8 mouse cellular contexts compared by ENCODE assay signal in genomic region chr5:24598570-24599006, GRCm38 (mm10). TPM values are rescaled to one million over a fixed set of nuclear protein-coding genes. Genes with fewer than 3 reads are reported as not detected.
DNase-seq lines count a peak whose midpoint lies in the region; ATAC-seq and TF ChIP-seq lines count a peak whose summit lies in the region.

No protein-coding gene starts in this region.

- H3K27ac ChIP-seq in left cerebral cortex, adult 2 months, result peak overlapping the region; percentile 72
- H3K27ac ChIP-seq in brown adipose tissue, adult 24 weeks (replicated peaks; ENCODE audit: low read depth, low read length), result no peak overlapping the region
- peak overlapping the region; percentile 77 for H3K27ac ChIP-seq in hindbrain, embryonic 14.5 days
- no peak overlapping the region for H3K27ac ChIP-seq in liver, embryonic 12.5 days

- intact Hi-C loops in left cerebral cortex, adult 2 months (cut with DNase I), result loop anchor here (2.0 kb wide), 1 partner anchor 52 kb away; no protein-coding TSS in a partner anchor
- intact Hi-C loops in left cerebral cortex, postnatal 36 days (cut with DNase I), result loop anchor here (2.0 to 5.0 kb wide), 2 partner anchors 52 to 111 kb away; no protein-coding TSS in a partner anchor

- H3K27me3 ChIP-seq in hindbrain, embryonic 14.5 days (ENCODE audit: control insufficient read depth, insufficient read depth, low read length), result no peaks in the 10 kb centered on the region
- peaks cover 92% of the 10 kb centered on the region for H3K27me3 ChIP-seq in liver, embryonic 12.5 days (replicated peaks)

- H3K4me1 ChIP-seq in brown adipose tissue, adult 24 weeks (ENCODE audit: control insufficient read depth, insufficient read depth, insufficient read length, low read length), result peaks cover 10% of the 10 kb centered on the region
- peaks cover 77% of the 10 kb centered on the region for H3K4me1 ChIP-seq in hindbrain, embryonic 14.5 days (replicated peaks; ENCODE audit: control insufficient read depth, insufficient read depth, low read length)
- peaks cover 35% of the 10 kb centered on the region for H3K4me1 ChIP-seq in liver, embryonic 12.5 days

- peak in 1 of 2 experiments; percentile 64 for DNase-seq in left cerebral cortex, adult 2 months (ENCODE audit: extremely low spot score in 1 of 2, low spot score in 2 of 2)
- DNase-seq in left cerebral cortex, postnatal 36 days (ENCODE audit: low spot score in 2 of 2), result no peak
- DNase-seq in forelimb bud, embryonic 11.5 days (ENCODE audit: low read depth, low spot score), result peak; percentile 55
- DNase-seq in hindbrain, embryonic 14.5 days (ENCODE audit: low spot score), result peak; percentile 51
- DNase-seq in natural killer cell, adult 2 months (ENCODE audit: low spot score in 2 of 2), result peak; percentile 46 to 67
- DNase-seq in urinary bladder, postnatal 4 days (ENCODE audit: low spot score in 2 of 2), result peak; percentile 61 to 76

- H3K4me3 ChIP-seq in left cerebral cortex, adult 2 months, result peak overlapping the region; percentile 49
- peak overlapping the region; percentile 19 for H3K4me3 ChIP-seq in brown adipose tissue, adult 24 weeks (ENCODE audit: insufficient read depth, low read depth, low read length)
- H3K4me3 ChIP-seq in hindbrain, embryonic 14.5 days (replicated peaks; ENCODE audit: low read length), result peak overlapping the region; percentile 47
- H3K4me3 ChIP-seq in liver, embryonic 12.5 days, result peak overlapping the region; percentile 48

- H3K9ac ChIP-seq in hindbrain, embryonic 14.5 days, result peak overlapping the region; percentile 77
- H3K9ac ChIP-seq in liver, embryonic 12.5 days, result peak overlapping the region; percentile 25

- peak; percentile 24; the same call in 1 of the 2 replicates for ATAC-seq in hindbrain, embryonic 14.5 days (ENCODE audit: low FRiP score)
- ATAC-seq in liver, embryonic 12.5 days, result no peak

- H3K4me2 ChIP-seq in hindbrain, embryonic 14.5 days (replicated peaks), result peak overlapping the region; percentile 87
- peak overlapping the region; percentile 74 for H3K4me2 ChIP-seq in liver, embryonic 12.5 days

- TF ChIP-seq CTCF in left cerebral cortex, adult 2 months (IDR thresholded peaks at IDR 0.05), result peak; percentile 63

- WGBS in hindbrain, embryonic 14.5 days, result under 1% methylated on average over 41 of the region's 41 CpGs
- WGBS in liver, embryonic 12.5 days (ENCODE audit: insufficient replicate concordance), result 1% methylated on average over 41 of the region's 41 CpGs

- no peaks in the 10 kb centered on the region for H3K9me3 ChIP-seq in hindbrain, embryonic 14.5 days (ENCODE audit: control insufficient read depth, low read length)
- no peaks in the 10 kb centered on the region for H3K9me3 ChIP-seq in liver, embryonic 12.5 days (replicated peaks)

- peaks cover 25% of the 10 kb centered on the region for H3K36me3 ChIP-seq in hindbrain, embryonic 14.5 days (replicated peaks; ENCODE audit: control insufficient read depth, insufficient read depth)
- 0 out of 2 replicates have a peak, but pooled peaks cover 3% of the 10 kb centered on the region for H3K36me3 ChIP-seq in liver, embryonic 12.5 days

RNA-seq across cellular contexts. Expression of gene Chpf2, which starts 12.0 kb away (rescaled TPM):
- 10 to 100 TPM; 72.6 to 78.4 TPM for total RNA-seq in left cerebral cortex, adult 2 months (2021)
- 10 to 100 TPM; 69.2 to 76.9 TPM for total RNA-seq in left cerebral cortex, postnatal 36 days (2021)
- polyA plus RNA-seq in brown adipose tissue, adult 24 weeks (2012; ENCODE audit: insufficient read depth, insufficient read length, missing spikeins), result 5.8 and 10.2 TPM in 2 replicates
- 14.0 and 14.4 TPM in 2 replicates for polyA plus RNA-seq in hindbrain, embryonic 14.5 days (2014; fragmentation: Nextera tagmentation; extraction: Ambion mirVana)
- polyA plus RNA-seq in liver, embryonic 12.5 days (2016; fragmentation: Nextera tagmentation; extraction: Ambion mirVana), result 16.6 and 17.6 TPM in 2 replicates

RNA-seq across cellular contexts. Expression of gene Abcf2, which starts 21.3 kb away (rescaled TPM):
- 10 to 100 TPM; 82.4 to 89.0 TPM for total RNA-seq in left cerebral cortex, adult 2 months (2021)
- 10 to 100 TPM; 85.2 to 90.3 TPM for total RNA-seq in left cerebral cortex, postnatal 36 days (2021)
- polyA plus RNA-seq in brown adipose tissue, adult 24 weeks (2012; ENCODE audit: insufficient read depth, insufficient read length, missing spikeins), result 27.8 and 32.1 TPM in 2 replicates
- 72.3 and 87.2 TPM in 2 replicates for polyA plus RNA-seq in hindbrain, embryonic 14.5 days (2014; fragmentation: Nextera tagmentation; extraction: Ambion mirVana)
- 93.7 and 95.9 TPM in 2 replicates for polyA plus RNA-seq in liver, embryonic 12.5 days (2016; fragmentation: Nextera tagmentation; extraction: Ambion mirVana)

RNA-seq across cellular contexts. Expression of gene Smarcd3, which starts 25.6 kb away (rescaled TPM):
- 10 to 100 TPM; 90.4 to 97.4 TPM for total RNA-seq in left cerebral cortex, adult 2 months (2021)
- total RNA-seq in left cerebral cortex, postnatal 36 days (2021), result 100 to 1,000 TPM in 1 of 2 experiments, 10 to 100 TPM in 1; 95.3 to 108 TPM
- 15.3 and 16.7 TPM in 2 replicates for polyA plus RNA-seq in brown adipose tissue, adult 24 weeks (2012; ENCODE audit: insufficient read depth, insufficient read length, missing spikeins)
- 149 and 171 TPM in 2 replicates for polyA plus RNA-seq in hindbrain, embryonic 14.5 days (2014; fragmentation: Nextera tagmentation; extraction: Ambion mirVana)
- polyA plus RNA-seq in liver, embryonic 12.5 days (2016; fragmentation: Nextera tagmentation; extraction: Ambion mirVana), result 5.8 and 8.3 TPM in 2 replicates

RNA-seq across cellular contexts. Expression of gene 4931409K22Rik, which starts 42.0 kb away (rescaled TPM):
- under 1 TPM in 1 of 2 experiments, not detected in 1; 0.14 TPM for total RNA-seq in left cerebral cortex, adult 2 months (2021)
- under 1 TPM in 1 of 2 experiments, not detected in 1; 0.23 TPM for total RNA-seq in left cerebral cortex, postnatal 36 days (2021)
- polyA plus RNA-seq in brown adipose tissue, adult 24 weeks (2012; ENCODE audit: insufficient read depth, insufficient read length, missing spikeins), result not detected in 2 replicates
- polyA plus RNA-seq in hindbrain, embryonic 14.5 days (2014; fragmentation: Nextera tagmentation; extraction: Ambion mirVana), result 0.10 and 0.19 TPM in 2 replicates
- polyA plus RNA-seq in liver, embryonic 12.5 days (2016; fragmentation: Nextera tagmentation; extraction: Ambion mirVana), result 0.05 TPM in 1 of 2 replicates, not detected in the other

RNA-seq across cellular contexts. Expression of gene Asb10, which starts 57.8 kb away (rescaled TPM):
- not detected for total RNA-seq in left cerebral cortex, adult 2 months (2021)
- under 1 TPM in 1 of 2 experiments, not detected in 1; 0.27 TPM for total RNA-seq in left cerebral cortex, postnatal 36 days (2021)
- polyA plus RNA-seq in brown adipose tissue, adult 24 weeks (2012; ENCODE audit: insufficient read depth, insufficient read length, missing spikeins), result 0.59 and 0.67 TPM in 2 replicates
- 0.22 and 0.23 TPM in 2 replicates for polyA plus RNA-seq in hindbrain, embryonic 14.5 days (2014; fragmentation: Nextera tagmentation; extraction: Ambion mirVana)
- polyA plus RNA-seq in liver, embryonic 12.5 days (2016; fragmentation: Nextera tagmentation; extraction: Ambion mirVana), result 0.11 TPM in 1 of 2 replicates, not detected in the other

Comparison
In these comparisons a context has a peak if more than half of its experiments do, and no peak if none do; other contexts are left out.
1. DNase-seq: peak in forelimb bud, embryonic 11.5 days (single experiment), hindbrain, embryonic 14.5 days (single experiment), natural killer cell, adult 2 months (2 of 2) and urinary bladder, postnatal 4 days (2 of 2); none in left cerebral cortex, postnatal 36 days (0 of 2).
2. H3K27ac ChIP-seq: peak in left cerebral cortex, adult 2 months (single experiment) and hindbrain, embryonic 14.5 days (single experiment); none in brown adipose tissue, adult 24 weeks (single experiment) and liver, embryonic 12.5 days (single experiment).
3. Peak in every context shown above with its lines, with median percentiles within 50 percentile points of each other: H3K4me3 ChIP-seq.